Mouse (Mus musculus): Measurements from ENCODE around the gene Asic5.

- TF ChIP-seq POLR2A (IDR thresholded peaks at IDR 0.05; ENCODE audit: low read depth, low read length): no peak
- TF ChIP-seq CTCF (conservative IDR thresholded peaks at IDR 0.05 in 1 of 2, IDR thresholded peaks at IDR 0.05 in 1 of 2; ENCODE audit: low read depth in 2 of 2, low read length in 2 of 2): no peak
- no peak for TF ChIP-seq ZKSCAN1 (IDR thresholded peaks at IDR 0.05; ENCODE audit: borderline replicate concordance, low read depth, low read length)
- TF ChIP-seq MYC (IDR thresholded peaks at IDR 0.05; ENCODE audit: low read depth, low read length): no peak
- no peak for TF ChIP-seq UBTF (IDR thresholded peaks at IDR 0.05; ENCODE audit: low read depth, low read length)
- no peak for TF ChIP-seq NRF1 (IDR thresholded peaks at IDR 0.05; ENCODE audit: low read depth, low read length)
- TF ChIP-seq NELFE (IDR thresholded peaks at IDR 0.05; ENCODE audit: low read depth, low read length): no peak
- no peak for TF ChIP-seq USF2 (conservative IDR thresholded peaks at IDR 0.05; ENCODE audit: low read depth, low read length)
- TF ChIP-seq MAX (IDR thresholded peaks at IDR 0.05; ENCODE audit: low read length): no peak
- TF ChIP-seq GABPA (IDR thresholded peaks at IDR 0.05; ENCODE audit: insufficient replicate concordance, low read depth, low read length): no peak
- TF ChIP-seq RCOR1 (conservative IDR thresholded peaks at IDR 0.05; ENCODE audit: low read depth, low read length): no peak
- no peak for TF ChIP-seq ZC3H11A (IDR thresholded peaks at IDR 0.05; ENCODE audit: low read depth, low read length)
Observed at GRCm38 (mm10) chr3:81986103-81986502, 4.0 kb downstream of the Asic5 start.

Data from CH12.LX (cell line).